Mouse (Mus musculus): ENCODE data around the gene Usp39. TPM values are rescaled to one million over a fixed set of nuclear protein-coding genes. Genes with fewer than 3 reads are reported as not detected.

Gene Usp39
- polyA plus RNA-seq, 1 experiment from 2014 or later, result 38.3 TPM

DNA sequence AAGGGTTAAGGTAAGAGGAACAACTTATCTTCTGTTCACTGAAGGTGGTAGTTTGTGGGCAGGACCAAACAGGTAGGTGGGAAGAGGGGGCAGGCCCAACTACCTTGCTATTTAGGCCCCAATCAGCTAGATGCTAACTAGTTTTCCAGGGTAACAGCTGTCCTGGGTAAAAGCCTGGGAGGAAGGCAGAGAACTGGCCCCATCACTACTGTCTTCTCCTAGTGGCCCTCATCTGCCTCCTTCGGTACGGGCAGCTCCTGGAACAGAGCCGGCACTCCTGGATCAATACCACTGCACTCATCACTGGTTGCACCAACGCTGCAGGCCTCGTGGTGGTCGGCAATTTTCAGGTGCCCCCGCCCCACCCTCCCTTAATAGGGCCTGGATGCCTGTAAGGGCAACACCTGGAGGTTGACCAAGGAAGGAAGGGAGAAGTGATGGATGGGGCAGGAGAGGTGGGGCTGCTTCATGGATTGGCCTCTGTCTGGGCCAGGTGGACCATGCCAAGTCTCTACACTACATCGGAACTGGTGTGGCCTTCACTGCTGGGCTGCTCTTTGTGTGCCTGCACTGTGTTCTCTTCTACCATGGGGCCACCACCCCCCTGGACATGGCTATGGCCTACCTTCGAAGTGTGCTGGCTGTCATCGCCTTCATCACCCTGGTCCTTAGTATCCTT lies 13.2 kb upstream of the Usp39 start:
- Histone ChIP-seq H3K4me2 (no peak overlapping the region), H3K36me3 (peaks cover 14% of the 10 kb centered on the region; the same call in 1 of the 2 replicates), H3K27ac (no peak overlapping the region), H3K4me3 (replicated peaks) (no peak overlapping the region), H3K9me3 (no peaks in the 10 kb centered on the region), H3K27me3 (replicated peaks) (no peaks in the 10 kb centered on the region), H3K9ac (no peak overlapping the region), H3K4me1 (peaks cover 42% of the 10 kb centered on the region)
- ATAC-seq (ENCODE audit: insufficient read depth, low FRiP score, low read depth), result no peak
- 76% methylated on average over 10 of the region's 10 CpGs for WGBS

DNA sequence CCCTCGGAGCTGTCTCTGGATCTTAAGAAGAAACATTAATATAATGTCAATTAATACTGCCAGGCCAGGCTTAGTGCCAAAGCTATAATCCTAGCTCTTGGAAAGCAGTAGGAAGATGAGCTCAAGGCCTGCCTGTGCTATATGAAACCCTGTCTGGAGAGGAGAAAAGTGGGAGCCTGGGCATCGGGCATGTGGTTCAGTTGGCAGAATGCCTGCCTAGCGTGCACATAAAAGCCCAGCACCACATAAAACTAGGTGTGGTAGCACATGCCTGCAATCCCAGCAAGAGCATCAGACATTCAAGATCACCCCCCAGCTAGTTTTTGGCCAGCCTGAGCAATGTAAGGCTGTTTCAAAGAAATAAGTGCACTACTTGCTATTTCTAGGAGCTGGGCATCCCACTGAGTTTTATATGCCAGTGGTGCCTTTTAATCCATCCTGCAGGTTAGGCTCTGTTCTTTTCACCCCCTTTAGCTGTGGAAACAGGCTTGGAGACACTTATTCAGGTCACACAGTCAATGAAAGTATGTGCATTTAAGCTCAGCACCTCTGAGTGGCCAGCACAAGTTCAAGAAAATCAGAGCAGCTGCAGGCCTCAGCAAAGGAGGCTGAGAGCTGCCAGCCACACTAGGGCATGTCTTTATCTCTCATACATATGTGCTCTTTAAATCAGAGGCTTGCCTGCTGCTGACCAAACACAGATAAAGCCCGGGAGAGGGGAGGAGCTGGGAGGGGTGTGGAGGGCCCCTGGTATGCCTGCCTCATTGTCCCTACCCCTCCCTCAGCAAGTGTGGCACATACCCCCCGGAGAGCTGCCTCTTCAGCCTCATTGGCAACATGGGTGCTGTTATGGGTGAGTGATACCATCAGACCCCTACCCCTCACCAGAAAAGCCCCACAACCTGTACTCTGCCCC lies 12.4 kb upstream of the Usp39 start:
- H3K27me3 ChIP-seq (replicated peaks), result no peaks in the 10 kb centered on the region
- no peaks in the 10 kb centered on the region for H3K9me3 ChIP-seq
- no peak overlapping the region for H3K4me3 ChIP-seq (replicated peaks)
- H3K4me2 ChIP-seq, result no peak overlapping the region
- peaks cover 14% of the 10 kb centered on the region; the same call in 1 of the 2 replicates for H3K36me3 ChIP-seq
- peaks cover 46% of the 10 kb centered on the region for H3K4me1 ChIP-seq
- peak overlapping the region; percentile 6; the same call in 1 of the 2 replicates for H3K27ac ChIP-seq
- H3K9ac ChIP-seq, result no peak overlapping the region
- WGBS, result 58% methylated on average over 5 of the region's 5 CpGs
- no peak for ATAC-seq (ENCODE audit: insufficient read depth, low FRiP score, low read depth)

DNA sequence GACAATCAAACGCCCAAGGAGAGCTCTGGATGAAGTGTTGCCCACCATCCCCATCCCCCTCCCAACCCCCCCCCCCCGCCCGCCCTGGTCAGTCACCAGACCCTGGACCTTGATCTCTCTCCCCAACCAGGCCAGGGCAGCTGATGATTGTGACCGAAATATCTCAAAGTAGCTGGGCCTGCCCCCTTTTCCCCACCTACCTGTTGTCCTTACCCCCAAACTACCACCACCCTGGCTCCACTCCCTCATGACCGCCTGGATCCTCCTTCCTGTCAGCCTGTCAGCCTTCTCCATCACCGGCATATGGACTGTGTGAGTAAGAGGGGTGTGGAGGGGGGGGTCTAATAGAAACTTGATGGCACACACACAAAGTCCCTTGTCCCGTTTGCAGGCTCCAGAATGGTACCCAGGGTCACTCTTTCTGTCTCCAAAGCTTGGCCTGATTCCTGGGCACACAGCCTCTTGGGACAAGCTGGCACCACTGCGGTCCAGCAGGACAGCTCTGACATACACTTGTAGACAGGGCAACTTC lies 11.1 kb upstream of the Usp39 start:
- Histone ChIP-seq H3K4me3 (replicated peaks) (peak overlapping the region; percentile 62), H3K9ac (peak overlapping the region; percentile 52; the same call in 1 of the 2 replicates), H3K4me1 (peaks cover 41% of the 10 kb centered on the region), H3K4me2 (peak overlapping the region; percentile 86), H3K27me3 (replicated peaks) (no peaks in the 10 kb centered on the region), H3K36me3 (peaks cover 14% of the 10 kb centered on the region; the same call in 1 of the 2 replicates), H3K9me3 (no peaks in the 10 kb centered on the region), H3K27ac (no peak overlapping the region)
- 33% methylated on average over 8 of the region's 8 CpGs for WGBS
- ATAC-seq (ENCODE audit: insufficient read depth, low FRiP score, low read depth), result no peak

DNA sequence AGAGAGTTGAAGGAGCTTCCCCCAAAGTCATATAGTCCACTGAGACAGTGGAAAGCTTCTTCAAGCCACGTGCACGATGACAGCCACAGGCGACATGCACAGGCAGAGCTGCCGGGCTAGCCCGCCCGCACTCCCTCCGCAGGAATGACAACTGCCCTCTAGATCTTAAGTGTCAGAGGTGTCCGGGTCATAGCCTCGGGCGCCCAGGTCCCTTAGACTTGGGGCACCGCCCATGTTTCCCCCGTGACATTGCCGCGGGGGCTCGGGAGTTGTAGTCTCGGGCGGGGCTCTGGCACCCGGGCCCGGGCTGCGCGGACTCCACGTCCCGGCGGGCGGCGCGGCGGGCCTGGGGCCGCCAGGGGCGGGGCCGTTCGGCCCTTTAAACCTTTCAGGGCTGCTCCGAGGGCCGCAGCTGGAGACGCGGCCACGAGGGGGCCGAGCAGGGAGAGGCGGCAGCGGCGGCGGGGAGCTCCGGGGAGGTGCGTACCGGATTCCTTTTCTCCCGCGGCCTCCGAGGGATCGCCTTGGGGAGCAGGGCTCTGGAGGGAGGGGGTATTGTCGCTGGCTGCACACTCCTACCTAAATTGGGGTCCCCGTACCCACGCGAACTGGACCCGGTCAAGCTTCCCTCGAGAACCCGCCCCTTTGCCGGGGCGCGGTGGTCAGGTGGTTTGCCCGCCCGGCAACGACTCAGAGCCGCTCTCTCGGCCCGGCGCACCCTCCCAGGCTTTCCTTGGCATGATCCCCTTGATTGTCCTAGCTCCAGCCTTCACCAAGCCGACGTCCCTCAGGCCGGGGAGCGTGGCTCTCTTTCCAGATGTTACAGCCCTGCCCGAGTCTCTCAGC lies 10.3 kb upstream of the Usp39 start, which contains the start of gene Tmem150a:
TSS of gene Tmem150a (plus strand) at position 382 of the 846 bp plus-strand sequence.
- peak within 1 kb of the TSS; percentile 52 for H3K9ac ChIP-seq
- H3K36me3 ChIP-seq, result peaks cover 20% of the 10 kb centered on the region; the same call in 1 of the 2 replicates
- H3K27ac ChIP-seq, result peak within 1 kb of the TSS; percentile 36; the same call in 1 of the 2 replicates
- peaks cover 33% of the 10 kb centered on the region; the same call in 1 of the 2 replicates for H3K4me1 ChIP-seq
- no peaks in the 10 kb centered on the region for H3K9me3 ChIP-seq
- peak within 1 kb of the TSS; percentile 62 for H3K4me3 ChIP-seq (replicated peaks)
- peak within 1 kb of the TSS; percentile 86 for H3K4me2 ChIP-seq
- H3K27me3 ChIP-seq (replicated peaks), result no peaks in the 10 kb centered on the region
- 0% methylated on average over 67 of the region's 71 CpGs for WGBS
- peak; percentile 88 for ATAC-seq (ENCODE audit: insufficient read depth, low FRiP score, low read depth)

DNA sequence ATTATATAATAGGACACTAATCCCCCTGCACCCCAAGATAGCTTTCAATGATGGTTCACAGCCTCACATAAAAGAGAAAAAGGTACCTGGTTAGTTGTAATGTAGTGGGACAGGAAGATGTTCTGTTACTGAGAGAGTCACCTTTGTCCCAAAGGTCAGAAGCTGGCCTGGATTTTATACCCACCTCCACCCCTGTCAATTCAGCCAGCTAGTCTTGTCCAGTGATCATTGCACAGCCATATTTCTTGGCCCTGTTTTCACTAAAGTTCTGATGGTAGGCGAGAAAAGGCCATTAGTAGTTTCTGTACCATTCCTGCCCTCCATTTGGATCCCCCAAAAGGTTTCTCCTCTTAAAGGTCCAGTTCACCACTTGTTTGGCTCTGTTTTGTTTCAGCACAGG lies 9.0 kb upstream of the Usp39 start:
- H3K9ac ChIP-seq, result no peak overlapping the region
- H3K4me1 ChIP-seq, result peaks cover 33% of the 10 kb centered on the region
- WGBS, result 83% methylated on average over 1 of the region's 1 CpGs
- H3K36me3 ChIP-seq, result peaks cover 17% of the 10 kb centered on the region; the same call in 1 of the 2 replicates
- H3K27me3 ChIP-seq (replicated peaks), result no peaks in the 10 kb centered on the region
- no peak overlapping the region for H3K4me3 ChIP-seq (replicated peaks)
- no peak overlapping the region for H3K4me2 ChIP-seq
- H3K9me3 ChIP-seq, result no peaks in the 10 kb centered on the region
- ATAC-seq (ENCODE audit: insufficient read depth, low FRiP score, low read depth), result no peak
- H3K27ac ChIP-seq, result no peak overlapping the region

DNA sequence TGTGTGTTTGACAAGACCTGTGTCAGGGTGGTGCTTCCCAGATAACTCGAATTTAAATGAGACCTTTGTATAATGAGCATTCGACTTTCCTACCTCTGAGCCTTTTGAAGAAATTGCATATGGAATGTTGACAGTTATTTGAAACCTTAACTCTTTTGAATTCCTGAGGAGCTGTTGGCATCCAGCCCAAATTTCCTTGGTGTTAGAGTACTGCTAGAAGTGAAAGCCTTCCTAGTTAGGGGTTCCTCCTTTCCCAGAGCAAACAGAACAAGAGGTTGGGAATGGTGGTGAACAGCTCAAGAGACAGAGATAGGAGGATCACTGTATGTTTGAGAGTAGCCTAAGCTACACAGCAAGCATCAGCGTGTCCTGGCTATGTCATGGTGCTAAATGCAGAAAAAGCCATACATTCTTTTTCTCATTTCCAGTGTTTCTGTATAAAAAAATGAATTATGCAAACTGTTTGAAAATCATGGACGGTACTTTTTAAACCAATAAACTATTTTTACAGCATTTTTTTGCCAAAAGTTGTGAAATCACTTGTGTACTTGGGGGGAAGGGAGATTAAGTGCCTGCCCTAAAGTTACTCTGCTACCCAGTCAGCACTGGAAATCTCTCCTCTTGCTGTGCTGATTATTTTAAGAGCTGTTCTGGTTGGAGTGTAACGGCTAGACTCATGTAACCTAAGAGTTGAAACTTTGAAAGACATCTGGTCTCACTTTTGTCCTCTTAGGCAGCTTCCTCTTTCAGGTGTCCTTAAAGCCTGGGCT lies 7.8 kb upstream of the Usp39 start:
- H3K4me2 ChIP-seq, result no peak overlapping the region
- no peak overlapping the region for H3K9ac ChIP-seq
- H3K27ac ChIP-seq, result peak overlapping the region; percentile 18; the same call in 1 of the 2 replicates
- ATAC-seq (ENCODE audit: insufficient read depth, low FRiP score, low read depth), result no peak
- no peaks in the 10 kb centered on the region for H3K27me3 ChIP-seq (replicated peaks)
- H3K4me3 ChIP-seq (replicated peaks), result no peak overlapping the region
- 66% methylated on average over 5 of the region's 5 CpGs for WGBS
- peaks cover 11% of the 10 kb centered on the region; the same call in 1 of the 2 replicates for H3K36me3 ChIP-seq
- no peaks in the 10 kb centered on the region for H3K9me3 ChIP-seq
- H3K4me1 ChIP-seq, result peaks cover 42% of the 10 kb centered on the region

DNA sequence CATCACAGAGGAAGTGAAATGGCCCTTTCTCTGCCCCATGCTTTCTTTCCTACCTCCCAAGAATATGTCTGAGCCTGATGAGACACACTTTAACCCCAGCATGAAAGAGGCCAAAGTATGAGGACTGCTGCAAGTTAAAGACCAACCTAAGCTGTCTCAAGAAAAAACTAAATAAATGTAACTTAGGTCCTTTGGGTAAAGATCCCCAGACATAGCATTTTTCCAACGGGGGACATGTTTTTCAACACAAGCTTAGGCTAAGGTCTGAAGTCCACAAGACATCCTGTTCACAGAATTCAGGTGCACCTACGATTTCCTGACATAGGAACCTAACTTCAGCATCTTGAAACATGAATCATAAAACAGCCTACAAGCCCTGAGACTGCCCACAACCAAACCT lies 5.2 kb upstream of the Usp39 start:
- 90% methylated on average over 2 of the region's 2 CpGs for WGBS
- no peak for ATAC-seq (ENCODE audit: insufficient read depth, low FRiP score, low read depth)
- Histone ChIP-seq H3K4me1 (peaks cover 24% of the 10 kb centered on the region), H3K36me3 (peaks cover 11% of the 10 kb centered on the region; the same call in 1 of the 2 replicates), H3K9ac (no peak overlapping the region), H3K27ac (no peak overlapping the region), H3K4me3 (replicated peaks) (no peak overlapping the region), H3K4me2 (no peak overlapping the region), H3K9me3 (no peaks in the 10 kb centered on the region), H3K27me3 (replicated peaks) (no peaks in the 10 kb centered on the region)

DNA sequence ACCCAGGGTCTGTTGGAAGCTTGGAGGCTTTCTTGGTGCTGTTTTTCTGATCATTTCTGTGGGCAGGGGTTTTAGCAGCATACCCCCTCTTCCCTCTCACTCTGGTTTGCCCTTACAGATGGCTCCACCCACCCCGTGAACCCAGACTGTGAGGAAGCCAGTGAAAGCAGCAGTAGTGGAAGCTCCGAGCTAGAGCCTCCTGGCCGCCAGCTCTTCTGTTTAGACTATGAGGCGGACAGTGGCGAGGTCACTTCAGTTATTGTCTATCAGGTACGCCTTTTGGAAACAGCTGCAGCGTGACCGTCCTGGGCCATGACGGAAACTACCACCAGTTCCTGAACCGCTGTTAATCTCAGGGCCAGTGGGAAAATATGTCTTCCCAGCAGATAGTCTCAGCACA lies 3.4 kb upstream of the Usp39 start:
- WGBS, result 66% methylated on average over 10 of the region's 10 CpGs
- H3K36me3 ChIP-seq, result peaks cover 11% of the 10 kb centered on the region; the same call in 1 of the 2 replicates
- H3K27ac ChIP-seq, result no peak overlapping the region
- peak overlapping the region; percentile 70 for H3K4me2 ChIP-seq
- no peaks in the 10 kb centered on the region for H3K9me3 ChIP-seq
- no peaks in the 10 kb centered on the region for H3K27me3 ChIP-seq (replicated peaks)
- H3K9ac ChIP-seq, result no peak overlapping the region
- no peak for ATAC-seq (ENCODE audit: insufficient read depth, low FRiP score, low read depth)
- H3K4me3 ChIP-seq (replicated peaks), result peak overlapping the region; percentile 81
- peaks cover 33% of the 10 kb centered on the region for H3K4me1 ChIP-seq

DNA sequence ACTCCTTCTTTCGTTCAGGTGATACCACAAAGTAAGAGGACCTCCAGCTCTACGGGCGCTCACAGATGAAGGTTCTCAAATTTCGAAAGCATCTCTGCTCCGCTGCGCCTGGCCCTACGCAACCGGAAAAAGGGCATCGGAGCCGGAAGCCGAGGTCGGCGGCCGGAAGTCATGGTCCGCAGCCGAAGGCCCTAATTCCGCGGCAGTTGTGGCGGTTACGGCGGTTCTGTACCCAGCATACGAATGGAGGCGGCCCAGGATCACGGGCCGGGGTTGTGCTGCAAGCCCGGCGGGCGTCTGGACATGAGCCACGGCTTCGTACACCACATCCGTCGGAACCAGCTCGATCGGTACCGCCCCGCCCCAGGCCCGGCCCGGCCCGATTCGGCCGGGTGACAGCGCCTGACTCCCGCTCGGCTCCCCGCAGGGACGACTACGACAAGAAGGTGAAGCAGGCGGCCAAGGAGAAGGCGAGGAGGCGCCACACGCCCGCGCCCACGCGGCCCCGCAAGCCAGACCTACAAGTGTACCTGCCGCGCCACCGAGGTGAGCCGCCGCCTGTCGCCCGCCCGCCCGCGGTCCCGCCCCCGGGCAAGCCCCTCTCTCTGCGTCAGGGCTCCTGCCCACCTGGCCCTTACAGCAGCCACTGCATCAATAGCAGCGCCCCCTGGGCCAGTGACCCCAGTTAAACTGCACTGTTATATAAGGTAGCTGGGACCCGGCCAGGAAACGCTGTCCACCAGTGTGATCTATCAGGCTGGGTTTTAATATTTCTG lies 2.4 kb upstream of the Usp39 start, which contains the start of gene 0610030E20Rik:
TSS of gene 0610030E20Rik (plus strand) at position 152 of the 776 bp plus-strand sequence.
- peak within 1 kb of the TSS; percentile 81 for H3K4me3 ChIP-seq (replicated peaks)
- peak within 1 kb of the TSS; percentile 92 for H3K9ac ChIP-seq
- peak; percentile 73 for ATAC-seq (ENCODE audit: insufficient read depth, low FRiP score, low read depth)
- peaks cover 15% of the 10 kb centered on the region for H3K36me3 ChIP-seq
- H3K4me1 ChIP-seq, result peaks cover 28% of the 10 kb centered on the region
- H3K27ac ChIP-seq, result peak within 1 kb of the TSS; percentile 90
- peak within 1 kb of the TSS; percentile 70 for H3K4me2 ChIP-seq
- under 1% methylated on average over 71 of the region's 72 CpGs for WGBS
- H3K9me3 ChIP-seq, result no peaks in the 10 kb centered on the region
- H3K27me3 ChIP-seq (replicated peaks), result no peaks in the 10 kb centered on the region

DNA sequence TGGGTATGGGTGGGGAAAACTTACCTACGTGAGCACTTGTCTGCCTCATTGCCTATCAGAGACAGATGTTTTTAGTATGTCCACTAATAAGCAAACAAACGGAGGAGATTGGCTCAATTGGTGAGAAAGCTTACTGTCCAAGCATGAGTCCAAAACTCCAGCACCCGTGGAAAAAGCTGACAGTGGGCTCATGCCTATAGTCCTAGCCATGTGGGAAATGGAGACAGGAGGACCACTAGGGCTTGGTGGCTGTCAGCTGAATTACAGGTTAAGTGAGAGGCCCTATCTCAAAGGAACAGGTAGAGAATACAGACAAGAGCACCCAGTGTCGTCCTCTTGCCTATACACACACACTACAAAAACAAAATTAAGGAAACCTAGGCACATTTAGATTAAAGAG lies 1.3 kb upstream of the Usp39 start:
- 75% methylated on average over 4 of the region's 4 CpGs for WGBS
- Histone ChIP-seq H3K4me3 (replicated peaks) (no peak overlapping the region), H3K4me2 (no peak overlapping the region), H3K9me3 (no peaks in the 10 kb centered on the region), H3K4me1 (peaks cover 27% of the 10 kb centered on the region), H3K27me3 (replicated peaks) (no peaks in the 10 kb centered on the region), H3K36me3 (peaks cover 18% of the 10 kb centered on the region), H3K27ac (no peak overlapping the region), H3K9ac (no peak overlapping the region)
- no peak for ATAC-seq (ENCODE audit: insufficient read depth, low FRiP score, low read depth)

Data from stomach, embryonic 15.5 days (tissue).